Mouse (Mus musculus) granulocyte monocyte progenitor cell, adult 5-6 weeks (primary cell): ENCODE measurements at regions not wholly inside any gene's neighbourhood (a gene's known extent, or its start where the extent isn't known, plus 50 kb on each side); places are given as distances from the start of the nearest gene placed in this dataset.

Experiments used
- ATAC-seq: replicated peaks from 2 replicates; pipeline ENCODE4 v1.8.0; 2016; ENCODE audit warnings: mild to moderate bottlenecking, moderate TSS enrichment, inconsistent platforms; ENCODE audit not compliant: poor library complexity, severe bottlenecking

GRCm38 (mm10) chrX:9738904-9739303 is 76.1 kb upstream of the Dynlt3 start:
- no peak for ATAC-seq

GRCm38 (mm10) chrX:9742518-9742917 is 79.7 kb upstream of the Dynlt3 start:
- ATAC-seq: no peak

- peak; percentile 67 for ATAC-seq
Measured at GRCm38 (mm10) chrX:9747305-9747938, 84.6 kb upstream of the Dynlt3 start.

GRCm38 (mm10) chrX:9752954-9753572 is 90.3 kb upstream of the Dynlt3 start:
- no peak for ATAC-seq

GRCm38 (mm10) chrX:9769540-9769939 is 77.2 kb upstream of the Hypm start:
- ATAC-seq: no peak

- ATAC-seq: no peak
Measured at GRCm38 (mm10) chrX:9777498-9777897, 69.2 kb upstream of the Hypm start.

- ATAC-seq: no peak
Measured at GRCm38 (mm10) chrX:9789542-9789941, 57.2 kb upstream of the Hypm start.
